Mouse (Mus musculus): ENCODE measurements around the gene Casc1.
"Not testable (repeated sequence)": the region's sequence is repeated elsewhere in the genome, so short reads cannot be mapped to it uniquely, and the experiment has no call there.

The Casc1 gene

DNA sequence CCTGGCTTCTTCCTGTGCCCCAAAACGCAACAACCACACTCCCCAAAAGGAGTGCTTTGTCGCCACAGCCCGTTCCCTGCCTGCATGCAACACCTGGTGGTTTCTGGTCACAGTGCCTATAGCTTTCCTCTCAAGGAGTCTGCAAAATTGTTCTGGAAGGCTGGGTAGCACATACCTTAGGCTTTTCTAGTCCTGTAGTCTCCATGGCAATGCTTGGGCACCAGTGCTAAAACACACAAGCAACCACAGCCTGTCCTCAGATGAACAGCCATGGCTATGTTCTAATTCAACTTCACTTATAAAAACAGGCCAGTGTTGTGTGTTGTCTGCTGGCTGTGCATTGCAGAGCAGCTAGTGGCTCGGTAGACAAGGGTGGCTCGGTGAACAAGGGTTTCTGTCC lies 74.0 kb downstream of the Casc1 start:
- no peak for DNase-seq (ENCODE audit: low spot score)

DNA sequence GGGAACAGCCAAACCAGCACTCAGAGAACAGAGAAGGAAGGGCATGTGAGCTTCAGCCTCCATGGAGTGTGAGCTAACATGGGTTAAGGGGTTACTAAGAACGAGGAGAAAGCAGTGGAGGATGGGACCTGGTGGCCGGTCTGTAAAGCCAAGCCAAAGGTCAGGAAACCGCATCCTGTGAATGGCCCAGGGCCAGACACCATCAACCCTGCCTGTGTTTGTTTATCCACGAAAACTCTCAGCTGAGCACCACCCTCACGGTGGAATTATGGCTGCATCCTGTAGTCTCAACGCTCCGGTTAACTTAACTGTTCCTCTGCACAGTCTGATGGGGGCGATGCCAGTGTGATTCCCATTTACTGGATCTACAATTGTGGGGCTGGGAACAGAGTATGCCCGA lies 75.0 kb downstream of the Casc1 start:
- no peak for DNase-seq (ENCODE audit: low spot score)

GRCm38 (mm10) chr6:145135295-145135694 lies 75.5 kb downstream of the Casc1 start:
- no peak for DNase-seq (ENCODE audit: low spot score)

DNA sequence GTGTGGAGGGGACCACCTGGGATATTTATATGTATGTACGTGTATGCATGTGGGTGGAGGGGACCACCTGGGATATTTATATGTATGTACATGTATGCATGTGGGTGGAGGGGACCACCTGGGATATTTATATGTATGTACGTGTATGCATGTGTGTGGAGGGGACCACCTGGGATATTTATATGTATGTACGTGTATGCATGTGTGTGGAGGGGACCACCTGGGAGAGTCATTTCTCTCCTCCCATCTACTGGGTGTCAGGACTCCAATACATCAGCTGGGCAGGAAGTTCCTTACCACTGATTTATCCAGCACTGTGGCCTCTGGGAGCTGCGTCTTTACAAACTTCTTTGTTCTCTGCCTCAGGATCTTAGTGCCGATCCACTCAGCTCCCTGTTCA lies 77.8 kb downstream of the Casc1 start:
- DNase-seq (ENCODE audit: low spot score): not testable (repeated sequence)

GRCm38 (mm10) chr6:145131991-145132390 lies 78.8 kb downstream of the Casc1 start:
- no peak for DNase-seq (ENCODE audit: low spot score)

DNA sequence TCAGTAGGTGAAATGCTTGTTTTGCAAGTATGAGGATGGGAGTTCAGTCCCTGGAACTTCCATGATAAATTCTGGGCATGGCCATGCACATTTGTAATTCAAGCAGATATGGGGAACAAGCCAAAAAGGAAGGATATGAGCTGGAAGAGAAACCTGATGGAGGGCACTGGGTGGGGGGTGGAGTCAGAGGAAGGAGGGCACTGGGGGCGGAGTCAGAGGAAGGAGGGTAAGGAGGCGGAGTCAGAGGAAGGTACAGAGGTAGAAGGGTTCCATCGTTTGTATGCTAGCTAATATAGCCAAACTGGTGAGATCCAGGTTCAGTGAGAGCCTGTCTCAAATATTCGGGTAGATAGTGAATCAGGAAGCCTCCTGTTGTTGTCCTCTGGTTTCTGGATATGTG lies 81.2 kb downstream of the Casc1 start:
- no peak for DNase-seq (ENCODE audit: low spot score)

DNA sequence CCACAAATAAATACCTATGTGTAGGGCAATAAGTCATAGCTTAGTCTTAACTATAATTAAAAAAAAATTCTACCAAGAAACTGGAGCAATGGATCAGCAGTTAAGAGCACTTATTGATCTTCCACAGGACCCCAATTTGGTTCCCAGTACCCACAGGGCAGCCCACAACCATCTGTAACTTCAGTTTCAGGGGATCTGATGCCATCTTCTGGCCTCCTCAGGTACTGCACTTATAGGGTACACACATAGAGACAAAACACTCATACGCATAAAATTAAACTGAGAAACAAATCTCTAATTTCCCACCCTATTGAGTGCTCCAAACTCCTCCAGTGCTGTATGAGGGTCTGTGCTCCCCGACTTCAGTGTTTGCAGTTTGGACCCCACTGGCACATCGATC lies 83.2 kb downstream of the Casc1 start:
- no peak for DNase-seq (ENCODE audit: low spot score)

DNA sequence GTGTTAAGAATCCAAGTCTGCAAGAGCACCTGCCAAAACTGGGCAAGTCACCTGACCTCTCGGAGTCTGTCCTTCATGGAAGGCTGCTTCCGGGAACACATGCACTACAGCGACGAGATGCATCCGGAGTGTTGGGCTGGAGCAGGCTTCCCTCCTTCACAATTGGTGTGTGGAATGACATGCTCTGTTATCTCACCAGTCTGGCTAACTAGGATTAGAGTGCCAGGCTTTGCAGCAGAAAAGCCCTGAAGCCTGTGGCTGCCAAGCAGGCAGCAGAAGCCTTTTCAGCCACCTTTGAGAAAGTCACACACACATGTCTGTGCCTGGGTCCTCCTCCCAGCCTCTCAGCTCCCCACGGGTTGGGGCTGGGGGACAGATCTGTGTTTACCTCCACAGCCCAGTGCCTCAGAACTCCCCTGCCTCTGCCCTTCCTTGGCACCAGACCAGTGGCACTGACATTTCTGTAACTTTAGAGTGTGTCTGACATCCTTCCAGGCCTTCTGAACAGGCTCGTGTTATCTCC lies 85.2 kb downstream of the Casc1 start:
- DNase-seq (ENCODE audit: low spot score): no peak
